Mouse (Mus musculus): Measurements from ENCODE around the gene Slc4a2.
"Not testable (repeated sequence)": the region's sequence is repeated elsewhere in the genome, so short reads cannot be mapped to it uniquely, and the experiment has no call there.

The Slc4a2 gene

GRCm38 (mm10) chr5:24394165-24394894, 29.3 kb upstream of the Slc4a2 start:
- peak; percentile 94 to 97 for DNase-seq

GRCm38 (mm10) chr5:24396254-24396653, 27.4 kb upstream of the Slc4a2 start:
- not testable (repeated sequence) for DNase-seq

- no peak for DNase-seq
These were observed 24.0 kb upstream of the Slc4a2 start for GRCm38 (mm10) chr5:24399686-24400085.

- no peak for DNase-seq
These were observed 23.3 kb upstream of the Slc4a2 start for GRCm38 (mm10) chr5:24400362-24400761.

- DNase-seq: no peak
These were observed 22.6 kb upstream of the Slc4a2 start for GRCm38 (mm10) chr5:24400911-24401605.

GRCm38 (mm10) chr5:24401969-24402368, 21.7 kb upstream of the Slc4a2 start:
- DNase-seq: no peak

GRCm38 (mm10) chr5:24404594-24405360, 18.9 kb upstream of the Slc4a2 start:
- DNase-seq: no peak

GRCm38 (mm10) chr5:24405389-24405876, 18.2 kb upstream of the Slc4a2 start:
- DNase-seq: no peak

- no peak for DNase-seq
These were observed 15.0 kb upstream of the Slc4a2 start for GRCm38 (mm10) chr5:24408651-24409050.

GRCm38 (mm10) chr5:24409466-24409865, 14.2 kb upstream of the Slc4a2 start:
- DNase-seq: no peak

GRCm38 (mm10) chr5:24412063-24412462, 11.6 kb upstream of the Slc4a2 start:
- DNase-seq: no peak

GRCm38 (mm10) chr5:24413042-24413693, 10.5 kb upstream of the Slc4a2 start, which contains the start of gene Asic3:
Asic3 (plus strand) TSS chr5:24413392.
- peak; percentile 43 to 55 for DNase-seq

- peak in 1 of 2 experiments; percentile 34 for DNase-seq
These were observed 9.7 kb upstream of the Slc4a2 start for GRCm38 (mm10) chr5:24413938-24414337.

GRCm38 (mm10) chr5:24416222-24416736, 7.4 kb upstream of the Slc4a2 start:
- peak; percentile 73 to 83 for DNase-seq

- no peak for DNase-seq
These were observed 6.0 kb upstream of the Slc4a2 start for GRCm38 (mm10) chr5:24417587-24417986.

GRCm38 (mm10) chr5:24420381-24420780, 3.3 kb upstream of the Slc4a2 start:
- DNase-seq: no peak

- DNase-seq: peak in 1 of 2 experiments; percentile 53
These were observed 556 bp downstream of the Slc4a2 start for GRCm38 (mm10) chr5:24424004-24424781.

GRCm38 (mm10) chr5:24424861-24425411, 1.3 kb downstream of the Slc4a2 start:
- DNase-seq: peak; percentile 91 to 95

- peak; percentile 69 to 81 for DNase-seq
These were observed 1.9 kb downstream of the Slc4a2 start for GRCm38 (mm10) chr5:24425421-24426036.

- peak; percentile 46 to 62 for DNase-seq
These were observed 2.4 kb downstream of the Slc4a2 start for GRCm38 (mm10) chr5:24426037-24426432.
